Mouse (Mus musculus) heart, postnatal 0 days (tissue): ENCODE measurements around the gene Atxn1.

Experiments
- CTCF ChIP-seq: IDR thresholded peaks from 2 replicates; pipeline ENCODE4 v1.5.1; 2016; ENCODE audit warnings: antibody characterized with exemption, control low read depth, low read depth
- EP300 ChIP-seq: IDR thresholded peaks from 2 replicates; pipeline ENCODE4 v1.6.1; 2016; ENCODE audit warnings: antibody characterized with exemption, low read depth

DNA sequence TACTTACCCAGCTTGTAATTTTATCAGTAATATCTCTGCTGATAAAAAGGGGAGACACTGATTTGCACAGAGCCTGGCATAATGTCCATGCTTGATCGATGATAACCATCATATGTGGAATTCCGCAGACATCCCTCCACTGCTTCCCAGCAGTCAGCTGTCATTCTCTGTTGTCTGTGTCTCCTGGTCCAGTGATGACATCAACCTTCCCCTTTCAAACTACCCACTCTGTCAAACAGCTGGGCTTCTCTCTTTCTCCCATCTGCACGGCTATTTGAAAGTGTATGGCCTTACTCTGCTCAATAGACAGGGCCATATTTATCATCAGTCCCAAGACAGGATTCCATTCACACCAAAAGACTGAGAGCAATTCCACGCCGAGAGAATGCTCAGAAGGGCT, 387.4 kb downstream of the Atxn1 start:
- no peak for TF ChIP-seq CTCF
- no peak for TF ChIP-seq EP300
